Mouse (Mus musculus) hindbrain, embryonic 12.5 days (tissue): ENCODE data around the gene Phldb2. TPM values are rescaled to one million over a fixed set of nuclear protein-coding genes. Genes with fewer than 3 reads are reported as not detected.

Source experiments
- ATAC-seq: fragments of 200-750 bp; cut with Nextera tagmentation; 2 replicates; pipeline ENCODE4 v1.8.0; 2017; ENCODE audit warnings: moderate TSS enrichment; ENCODE audit not compliant: low FRiP score
- H3K27ac ChIP-seq: fragments of 300-500 bp; sonication (generic); 2 replicates; pipeline ENCODE4 v1.5.1; 2016; ENCODE audit warnings: mild to moderate bottlenecking
- H3K27me3 ChIP-seq: fragments of 300-500 bp; sonication (generic); 2 replicates; pipeline ENCODE4 v1.6.1; 2016; ENCODE audit warnings: mild to moderate bottlenecking
- H3K36me3 ChIP-seq: fragments of 300-500 bp; sonication (generic); 2 replicates; pipeline ENCODE4 v1.6.1; 2016; ENCODE audit warnings: mild to moderate bottlenecking
- H3K4me1 ChIP-seq: fragments of 300-500 bp; sonication (generic); 2 replicates; pipeline ENCODE4 v1.6.1; 2016
- H3K4me2 ChIP-seq: fragments of 300-500 bp; sonication (generic); replicated peaks from 2 replicates; pipeline ENCODE4 v1.6.1; 2016; ENCODE audit warnings: mild to moderate bottlenecking
- H3K4me3 ChIP-seq: fragments of 300-500 bp; sonication (generic); 2 replicates; pipeline ENCODE4 v1.5.1; 2016; ENCODE audit warnings: mild to moderate bottlenecking
- H3K9ac ChIP-seq: fragments of 300-500 bp; sonication (generic); 2 replicates; pipeline ENCODE4 v1.6.1; 2016; ENCODE audit warnings: mild to moderate bottlenecking, moderate library complexity
- H3K9me3 ChIP-seq: fragments of 300-500 bp; sonication (generic); replicated peaks from 2 replicates; pipeline ENCODE4 v1.6.1; 2016; ENCODE audit warnings: mild to moderate bottlenecking
- WGBS: fragments of 180-500 bp; shearing (Covaris S2); methylation state at CpG from one replicate; pipeline ENCODE4 v1.1.7; 2016; 5-methylcytosine and 5-hydroxymethylcytosine counted together
- polyA plus RNA-seq: library from polyadenylated mRNA; unstranded; fragments of >200 nt; fragmentation: Nextera tagmentation; extraction: Ambion mirVana; gene quantifications from 2 replicates; pipeline ENCODE4 v1.2.1, GENCODE M21; 2016

Gene Phldb2
- polyA plus RNA-seq, 1 experiment from 2014 or later: 34.5 TPM

DNA sequence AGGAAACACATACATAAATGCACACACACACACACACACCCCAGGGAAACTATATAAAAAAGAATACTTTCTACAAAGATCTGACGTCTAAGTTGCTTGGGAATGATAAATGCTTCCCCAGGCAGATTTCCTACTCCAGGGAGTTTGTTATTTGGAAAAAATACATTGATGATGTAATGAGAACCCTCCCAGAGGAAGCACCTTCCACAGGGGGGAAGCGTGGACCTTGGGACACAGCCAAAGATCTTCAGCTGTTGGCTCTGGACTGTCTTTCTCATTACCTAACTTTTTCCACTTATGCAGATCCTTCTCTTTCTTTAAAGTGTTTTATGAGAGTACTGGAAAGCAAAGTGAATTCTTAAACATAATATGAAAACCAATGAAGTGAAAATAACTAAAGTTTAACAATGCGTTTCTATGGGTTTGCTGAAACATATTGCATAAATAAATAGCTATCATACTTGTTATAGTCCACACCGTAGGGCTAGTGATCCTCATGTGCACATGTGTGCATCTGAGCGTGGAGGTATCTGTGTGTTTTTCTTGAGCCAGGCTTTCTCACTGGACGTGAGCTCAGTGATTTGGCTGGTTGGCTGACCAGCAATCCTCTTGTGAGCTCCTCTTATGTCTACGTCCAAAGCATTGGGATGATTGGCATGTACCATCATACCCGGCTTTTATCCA, 30.7 kb downstream of the Phldb2 start:
- H3K9me3 ChIP-seq: no peaks in the 10 kb centered on the region
- H3K27me3 ChIP-seq: no peaks in the 10 kb centered on the region
- no peak overlapping the region for H3K4me3 ChIP-seq
- H3K36me3 ChIP-seq: no peaks in the 10 kb centered on the region
- no peak for ATAC-seq
- no peak overlapping the region for H3K4me2 ChIP-seq
- no peak overlapping the region for H3K27ac ChIP-seq
- H3K9ac ChIP-seq: no peak overlapping the region
- no peaks in the 10 kb centered on the region; the same call in 1 of the 2 replicates for H3K4me1 ChIP-seq
- WGBS: 81% methylated on average over 8 of the region's 8 CpGs

GRCm38 (mm10) chr16:45919572-45919971, 33.8 kb downstream of the Phldb2 start:
- Histone ChIP-seq H3K36me3 (no peaks in the 10 kb centered on the region), H3K4me1 (no peaks in the 10 kb centered on the region; the same call in 1 of the 2 replicates), H3K9ac (no peak overlapping the region), H3K27ac (no peak overlapping the region), H3K27me3 (no peaks in the 10 kb centered on the region), H3K9me3 (no peaks in the 10 kb centered on the region), H3K4me2 (no peak overlapping the region), H3K4me3 (no peak overlapping the region)
- WGBS: 78% methylated on average over 8 of the region's 8 CpGs
- ATAC-seq: no peak

DNA sequence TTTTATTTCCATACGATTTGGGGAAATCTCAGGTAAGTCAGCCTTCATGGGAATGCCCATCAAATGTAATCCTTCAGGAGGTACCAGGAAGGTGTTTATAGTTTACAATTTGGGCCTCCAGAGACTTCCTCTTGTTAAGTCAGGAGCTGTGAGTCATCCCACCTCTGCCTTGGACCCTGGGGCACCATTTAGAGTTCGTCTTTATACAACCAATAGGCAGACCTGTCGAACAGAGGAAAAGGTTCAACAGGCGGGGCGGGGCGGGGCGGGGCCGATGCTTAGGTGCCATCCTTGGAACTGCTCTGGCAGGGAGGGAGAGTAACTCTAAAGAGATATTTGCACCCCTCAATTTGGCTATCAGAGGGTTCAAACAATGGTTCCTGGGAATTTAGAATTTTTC, 49.8 kb downstream of the Phldb2 start:
- Histone ChIP-seq H3K36me3 (no peaks in the 10 kb centered on the region), H3K27ac (no peak overlapping the region), H3K27me3 (no peaks in the 10 kb centered on the region), H3K4me2 (no peak overlapping the region), H3K9me3 (no peaks in the 10 kb centered on the region), H3K4me1 (no peaks in the 10 kb centered on the region), H3K9ac (no peak overlapping the region), H3K4me3 (no peak overlapping the region)
- WGBS: 89% methylated on average over 8 of the region's 8 CpGs
- ATAC-seq: no peak

- no peaks in the 10 kb centered on the region for H3K9me3 ChIP-seq
- ATAC-seq: no peak
- 91% methylated on average over 3 of the region's 3 CpGs for WGBS
Measured at GRCm38 (mm10) chr16:45898459-45898858, 54.9 kb downstream of the Phldb2 start.

DNA sequence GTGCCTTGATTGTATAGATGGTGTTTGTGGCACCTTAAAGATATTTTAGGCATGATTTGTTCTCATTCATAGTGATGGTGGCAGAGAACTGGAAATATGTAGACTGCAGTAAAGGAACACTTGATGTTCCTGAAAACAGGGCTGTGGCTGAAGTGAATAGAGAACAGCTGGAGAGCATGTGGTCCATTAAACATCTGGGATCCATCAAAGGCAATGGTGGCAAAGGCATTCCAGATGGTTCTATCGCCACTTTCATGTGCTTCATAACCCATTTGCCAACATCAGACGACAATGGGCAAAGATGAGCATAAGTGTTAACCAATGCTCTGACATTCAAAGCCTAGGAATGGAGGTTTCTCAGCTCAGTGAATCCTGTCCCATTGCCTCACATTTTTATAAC, 56.8 kb downstream of the Phldb2 start:
- ATAC-seq: no peak
- Histone ChIP-seq H3K4me2 (no peak overlapping the region), H3K36me3 (no peaks in the 10 kb centered on the region), H3K9ac (no peak overlapping the region), H3K27ac (no peak overlapping the region), H3K9me3 (no peaks in the 10 kb centered on the region), H3K4me1 (no peaks in the 10 kb centered on the region), H3K27me3 (no peaks in the 10 kb centered on the region), H3K4me3 (no peak overlapping the region)
- WGBS: 71% methylated on average over 2 of the region's 2 CpGs

More at GRCm38 (mm10) chr16:45898459-45898858, 54.9 kb downstream of the Phldb2 start:
- H3K9ac ChIP-seq: no peak overlapping the region
- no peaks in the 10 kb centered on the region for H3K36me3 ChIP-seq
- no peak overlapping the region for H3K27ac ChIP-seq
- no peak overlapping the region for H3K4me3 ChIP-seq
- H3K4me2 ChIP-seq: no peak overlapping the region
- H3K4me1 ChIP-seq: no peaks in the 10 kb centered on the region
- H3K27me3 ChIP-seq: no peaks in the 10 kb centered on the region

DNA sequence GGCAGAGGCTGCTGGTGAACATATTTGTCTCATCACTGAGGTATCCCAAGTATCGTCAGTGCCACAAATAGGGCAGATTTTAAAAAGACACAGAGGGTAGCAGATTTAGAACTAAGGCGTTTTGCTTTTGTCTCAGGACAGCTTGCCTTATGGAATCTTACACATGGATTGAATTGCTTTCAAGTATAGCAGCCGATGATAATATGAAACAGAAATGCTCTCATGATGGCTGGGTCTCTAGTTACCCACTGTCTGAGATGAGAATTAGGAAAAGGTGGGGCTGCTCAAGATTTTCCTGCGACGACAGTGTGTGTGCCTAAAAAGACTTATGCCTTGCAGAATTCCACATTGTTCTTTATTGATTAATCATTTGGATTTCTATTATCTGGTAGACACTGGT, 58.4 kb downstream of the Phldb2 start:
- H3K27me3 ChIP-seq: no peaks in the 10 kb centered on the region
- H3K4me2 ChIP-seq: no peak overlapping the region
- no peaks in the 10 kb centered on the region for H3K4me1 ChIP-seq
- no peaks in the 10 kb centered on the region for H3K36me3 ChIP-seq
- 54% methylated on average over 5 of the region's 5 CpGs for WGBS
- no peak overlapping the region for H3K27ac ChIP-seq
- no peak overlapping the region for H3K4me3 ChIP-seq
- no peak overlapping the region for H3K9ac ChIP-seq
- no peaks in the 10 kb centered on the region for H3K9me3 ChIP-seq
- ATAC-seq: no peak

DNA sequence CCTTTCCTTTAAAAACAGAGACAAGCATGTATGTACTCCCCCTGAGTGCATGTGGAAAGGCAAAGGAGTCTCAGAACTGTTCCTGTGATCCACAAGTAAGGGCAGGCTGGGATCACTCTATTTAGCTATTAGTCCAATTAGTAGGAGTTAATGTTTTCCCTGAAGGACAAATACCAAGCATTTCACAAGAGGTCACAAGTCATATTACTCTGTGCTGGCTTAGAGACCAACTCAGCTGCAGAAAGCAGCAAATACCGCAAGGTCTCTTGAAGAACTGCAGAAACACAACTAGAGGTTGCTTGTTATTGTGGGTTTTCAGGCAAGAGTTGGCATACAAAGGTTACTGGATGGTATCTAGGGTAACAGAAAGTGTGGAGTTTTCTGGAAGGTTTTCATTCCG, 59.6 kb downstream of the Phldb2 start:
- no peak overlapping the region for H3K27ac ChIP-seq
- H3K27me3 ChIP-seq: no peaks in the 10 kb centered on the region
- H3K4me1 ChIP-seq: no peaks in the 10 kb centered on the region
- no peaks in the 10 kb centered on the region for H3K36me3 ChIP-seq
- H3K4me3 ChIP-seq: no peak overlapping the region
- H3K9me3 ChIP-seq: no peaks in the 10 kb centered on the region
- no peak overlapping the region for H3K4me2 ChIP-seq
- no peak overlapping the region for H3K9ac ChIP-seq
- no peak for ATAC-seq
- WGBS: 87% methylated on average over 2 of the region's 2 CpGs

GRCm38 (mm10) chr16:45892928-45893327, 60.5 kb downstream of the Phldb2 start:
- no peaks in the 10 kb centered on the region for H3K9me3 ChIP-seq
- WGBS: 52% methylated on average over 1 of the region's 1 CpGs
- no peaks in the 10 kb centered on the region for H3K4me1 ChIP-seq
- H3K4me3 ChIP-seq: no peak overlapping the region
- H3K27ac ChIP-seq: no peak overlapping the region
- no peaks in the 10 kb centered on the region for H3K27me3 ChIP-seq
- no peaks in the 10 kb centered on the region for H3K36me3 ChIP-seq
- ATAC-seq: no peak
- no peak overlapping the region for H3K4me2 ChIP-seq
- no peak overlapping the region for H3K9ac ChIP-seq

DNA sequence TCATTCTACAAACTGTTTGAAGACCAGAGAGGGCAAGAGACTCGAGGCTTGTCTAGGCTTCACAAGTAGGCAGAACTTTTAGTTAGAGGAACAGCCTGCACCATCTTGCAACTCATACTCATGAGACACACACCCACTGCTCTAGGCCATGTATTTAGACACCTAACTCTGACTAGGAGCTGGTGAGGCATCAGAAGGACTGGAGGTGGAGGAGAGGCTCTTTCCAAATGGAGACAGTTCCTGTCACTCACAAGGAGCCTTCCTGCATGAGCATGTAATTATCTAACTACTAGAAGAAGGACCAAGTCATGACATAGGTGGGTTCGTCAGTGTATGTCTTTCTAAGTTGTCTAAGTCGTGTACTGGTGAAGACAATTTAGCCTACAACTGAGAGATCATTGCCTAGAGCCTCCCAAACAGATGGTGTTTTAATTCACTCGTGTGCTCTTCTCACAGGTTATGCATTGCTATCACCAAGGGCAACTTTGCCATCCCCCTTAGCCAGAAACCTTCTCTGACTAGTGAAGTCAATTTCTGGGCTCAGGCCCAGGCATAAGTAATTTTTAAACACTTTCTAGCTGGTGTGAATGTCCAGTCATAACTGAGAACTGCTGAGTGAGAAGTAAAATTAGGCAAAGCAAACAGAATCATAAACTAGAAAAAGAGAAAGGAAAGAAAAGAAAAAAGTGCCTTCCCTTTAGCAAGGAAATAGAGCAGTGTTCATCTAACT, 62.8 kb downstream of the Phldb2 start:
- no peak for ATAC-seq
- H3K4me1 ChIP-seq: no peaks in the 10 kb centered on the region

DNA sequence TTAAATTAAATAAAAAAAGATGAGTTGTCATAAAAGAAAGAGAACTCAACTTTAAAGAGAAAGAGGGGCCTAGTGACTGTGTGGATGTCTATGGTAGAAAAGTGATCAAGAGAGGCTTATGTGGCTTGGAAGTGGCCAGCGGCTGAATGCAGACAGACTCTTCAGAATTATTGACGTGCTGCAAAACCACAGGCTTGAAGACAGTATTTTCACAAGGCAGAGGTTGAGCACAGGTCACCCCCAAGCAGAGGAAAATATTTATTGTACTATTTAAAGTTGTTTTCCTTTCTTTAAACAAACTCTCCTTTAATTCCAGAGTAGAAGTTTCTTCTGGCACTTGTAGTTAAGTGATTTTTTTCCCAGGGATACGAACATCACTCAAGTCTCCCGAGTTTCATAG, 63.8 kb downstream of the Phldb2 start:
- H3K4me3 ChIP-seq: no peak overlapping the region
- H3K4me1 ChIP-seq: no peaks in the 10 kb centered on the region
- H3K9ac ChIP-seq: no peak overlapping the region
- H3K27me3 ChIP-seq: no peaks in the 10 kb centered on the region
- H3K36me3 ChIP-seq: no peaks in the 10 kb centered on the region
- H3K27ac ChIP-seq: no peak overlapping the region
- WGBS: 71% methylated on average over 4 of the region's 4 CpGs
- H3K4me2 ChIP-seq: no peak overlapping the region
- ATAC-seq: no peak
- no peaks in the 10 kb centered on the region for H3K9me3 ChIP-seq

More for the DNA sequence above, 62.8 kb downstream of the Phldb2 start:
- H3K9me3 ChIP-seq: no peaks in the 10 kb centered on the region
- H3K4me2 ChIP-seq: no peak overlapping the region
- H3K4me3 ChIP-seq: no peak overlapping the region
- H3K27ac ChIP-seq: no peak overlapping the region
- no peak overlapping the region for H3K9ac ChIP-seq
- 74% methylated on average over 4 of the region's 4 CpGs for WGBS
- no peaks in the 10 kb centered on the region for H3K36me3 ChIP-seq
- H3K27me3 ChIP-seq: no peaks in the 10 kb centered on the region

DNA sequence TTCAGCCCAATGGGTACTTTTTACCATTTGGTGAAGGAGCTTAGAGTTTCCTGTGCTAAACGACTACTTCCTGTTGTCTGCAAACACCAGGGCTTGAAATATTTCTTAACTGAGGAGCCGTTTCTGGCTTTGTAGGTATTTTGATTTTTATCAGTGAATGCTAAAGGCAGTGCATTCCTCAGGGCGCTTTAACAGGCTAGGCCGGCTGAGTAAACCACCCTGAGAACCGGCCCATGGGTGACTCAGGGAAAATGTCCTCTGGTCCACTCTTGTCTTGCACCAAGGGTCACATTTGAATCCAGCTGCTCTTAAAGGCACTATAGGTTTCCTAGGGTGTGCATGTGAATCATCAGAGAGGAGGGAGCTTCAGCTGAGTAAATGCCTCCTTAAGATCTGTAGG, 66.8 kb downstream of the Phldb2 start:
- Histone ChIP-seq H3K4me1 (no peaks in the 10 kb centered on the region), H3K9ac (no peak overlapping the region)

DNA sequence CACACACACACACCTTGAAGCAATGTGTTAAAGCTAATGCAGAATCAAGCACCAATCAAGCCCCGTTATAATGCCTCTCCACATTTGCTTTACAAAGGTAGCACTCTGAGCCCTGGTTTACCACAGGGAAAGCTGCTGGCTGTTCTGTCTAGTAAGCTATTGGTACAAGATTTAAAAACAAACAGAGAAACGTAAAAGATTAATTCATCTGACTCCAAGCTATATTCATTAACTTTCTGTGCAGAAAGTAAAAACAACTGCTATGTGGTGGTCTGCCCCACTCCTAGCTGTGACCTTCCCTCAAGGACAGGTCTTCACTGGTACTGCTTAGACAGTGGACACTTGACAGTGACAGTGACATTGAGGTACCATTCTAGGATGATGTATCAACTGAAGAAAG, 69.2 kb downstream of the Phldb2 start:
- no peaks in the 10 kb centered on the region for H3K36me3 ChIP-seq
- H3K27me3 ChIP-seq: no peaks in the 10 kb centered on the region
- H3K4me1 ChIP-seq: no peaks in the 10 kb centered on the region
- WGBS: 87% methylated on average over 2 of the region's 2 CpGs
- no peaks in the 10 kb centered on the region for H3K9me3 ChIP-seq
- no peak overlapping the region for H3K4me2 ChIP-seq
- H3K9ac ChIP-seq: no peak overlapping the region
- no peak for ATAC-seq
- H3K27ac ChIP-seq: no peak overlapping the region
- H3K4me3 ChIP-seq: no peak overlapping the region

More for the DNA sequence above, 66.8 kb downstream of the Phldb2 start:
- Histone ChIP-seq H3K4me3 (no peak overlapping the region), H3K4me2 (no peak overlapping the region), H3K9me3 (no peaks in the 10 kb centered on the region), H3K36me3 (no peaks in the 10 kb centered on the region), H3K27ac (no peak overlapping the region), H3K27me3 (no peaks in the 10 kb centered on the region)
- WGBS: 76% methylated on average over 5 of the region's 5 CpGs
- ATAC-seq: no peak
